Mouse (Mus musculus) layer of hippocampus, adult 9-10 months (tissue): ENCODE measurements at regions not wholly inside any gene's neighbourhood (a gene's known extent, or its start where the extent isn't known, plus 50 kb on each side); places are given as distances from the start of the nearest gene placed in this dataset.

Experiments used
- DNase-seq: peaks from one replicate; pipeline ENCODE4 v3.0.0; 2022; ENCODE audit warnings: low spot score

- no peak for DNase-seq
These were observed 395.1 kb downstream of the H2al1j start for GRCm38 (mm10) chrX:11722730-11723129.

GRCm38 (mm10) chrX:11724718-11725117, 397.1 kb downstream of the H2al1j start:
- DNase-seq = no peak

- no peak for DNase-seq
These were observed 399.1 kb downstream of the H2al1j start for GRCm38 (mm10) chrX:11726524-11727231.

DNA sequence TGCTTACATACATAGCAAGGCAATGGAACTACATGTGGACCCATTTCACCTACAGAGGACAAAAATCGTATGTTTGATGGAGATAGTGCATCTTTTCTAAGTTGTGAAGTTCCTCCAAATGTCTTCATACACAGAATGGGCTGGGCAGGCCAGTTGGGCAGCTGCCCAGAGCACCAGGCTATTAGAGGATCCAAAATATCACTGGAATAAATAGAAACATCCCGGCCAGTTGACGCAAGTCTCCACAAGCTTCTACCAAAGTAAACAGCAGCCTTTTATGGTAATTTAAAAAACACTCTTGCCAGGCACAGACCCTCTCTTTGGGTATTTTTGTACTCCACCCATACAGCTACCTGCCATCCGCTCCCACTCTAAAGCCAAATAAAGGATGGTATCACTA, 400.9 kb downstream of the H2al1j start:
- no peak for DNase-seq

GRCm38 (mm10) chrX:11729992-11730391, 402.4 kb downstream of the H2al1j start:
- no peak for DNase-seq

- DNase-seq = no peak
These were observed 404.7 kb downstream of the H2al1j start for GRCm38 (mm10) chrX:11732371-11732770.

DNA sequence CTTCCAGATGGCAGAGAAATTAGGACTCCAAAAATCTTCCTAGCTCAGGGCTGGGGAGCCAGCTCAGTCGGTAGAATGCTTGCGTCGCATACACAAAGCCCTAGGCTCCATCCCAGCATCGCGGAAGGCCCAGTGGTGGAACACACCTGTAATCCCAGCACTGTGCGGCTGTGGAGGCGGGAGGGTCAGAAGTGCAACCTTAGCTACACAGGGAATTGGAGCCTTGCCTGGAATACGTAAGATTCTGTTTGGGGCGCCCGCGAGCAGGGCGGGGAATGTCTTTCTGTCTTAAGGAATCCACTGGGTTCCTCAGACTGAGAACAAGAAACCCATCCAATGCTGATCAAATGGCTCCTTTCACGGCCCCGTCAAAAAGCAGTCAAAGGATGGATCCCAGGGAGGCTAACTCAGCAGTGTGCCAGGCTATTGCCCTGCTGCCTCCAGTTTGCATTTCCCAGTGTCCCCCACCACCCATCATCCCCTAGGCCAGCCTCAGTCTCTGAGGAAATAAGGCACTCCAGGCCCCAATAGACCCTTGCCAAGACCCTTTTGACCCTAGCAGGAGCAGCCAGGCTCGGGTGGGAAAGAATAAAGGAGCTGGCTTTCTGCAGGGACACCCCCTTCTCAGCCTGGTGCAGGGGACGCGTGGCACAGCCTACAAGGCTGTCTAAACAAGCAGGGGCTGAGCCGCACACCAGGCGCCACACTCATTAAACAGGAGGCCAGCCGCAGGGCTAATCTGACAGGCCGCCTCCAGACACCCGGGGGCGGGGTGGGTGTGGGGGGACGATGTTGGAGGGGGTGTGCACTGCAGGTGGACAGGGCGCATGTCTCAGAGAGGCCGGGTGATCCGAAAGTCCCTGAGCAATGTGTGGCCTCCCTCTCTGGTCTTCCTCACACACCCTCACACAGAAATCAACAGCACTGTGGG, 407.1 kb downstream of the H2al1j start:
- DNase-seq = no peak

DNA sequence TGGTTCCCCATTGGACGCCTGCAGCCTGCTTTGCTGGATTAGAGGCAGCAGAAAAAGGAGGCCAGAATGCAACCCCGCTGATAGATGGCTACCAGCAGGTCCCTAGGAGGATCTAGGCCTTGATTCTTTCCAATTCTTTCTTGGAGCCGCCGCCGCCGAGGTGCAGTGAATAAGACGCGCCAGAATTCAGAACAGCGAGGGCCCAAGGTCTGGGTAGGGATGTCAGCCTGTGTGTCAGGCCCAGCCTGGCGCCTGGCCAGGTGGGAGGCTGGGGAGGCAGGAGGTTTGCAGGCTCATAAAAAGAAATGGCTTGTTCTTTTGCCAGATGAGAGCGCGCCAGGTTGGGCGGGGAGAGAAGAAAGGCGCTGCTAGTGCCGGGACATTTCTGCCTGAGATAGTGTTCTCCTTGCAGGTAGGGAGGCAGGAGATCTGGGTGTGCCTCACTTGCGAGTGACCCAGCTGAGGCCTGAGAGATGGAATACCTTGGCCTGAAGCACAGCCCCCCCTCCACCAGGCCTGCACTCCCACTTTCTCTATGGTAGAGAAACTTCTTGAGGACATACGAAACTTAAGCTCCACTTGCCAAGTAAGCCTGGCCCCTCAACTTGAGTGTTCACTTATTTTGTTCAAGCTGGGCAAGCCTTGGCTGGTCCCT, 408.0 kb downstream of the H2al1j start:
- no peak for DNase-seq

DNA sequence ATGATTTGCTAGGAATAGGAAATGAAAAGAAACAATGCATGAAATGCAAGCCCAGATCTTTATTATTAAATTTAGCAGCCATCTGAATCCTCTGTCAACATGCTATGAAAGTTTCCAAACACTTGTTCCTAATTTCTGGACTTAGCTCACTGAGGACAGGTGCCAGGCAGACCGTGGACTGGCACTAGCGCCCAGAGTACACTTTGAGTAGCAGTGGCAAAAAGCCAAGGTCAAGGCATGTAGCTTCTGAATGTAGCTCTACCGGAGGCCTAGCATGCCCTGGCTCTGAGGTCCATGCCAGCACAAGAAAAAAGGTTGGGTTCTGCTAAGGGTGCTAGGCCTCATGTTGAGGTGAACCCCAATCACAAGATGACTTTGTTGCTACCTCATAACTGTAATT, 408.9 kb downstream of the H2al1j start:
- DNase-seq = no peak

DNA sequence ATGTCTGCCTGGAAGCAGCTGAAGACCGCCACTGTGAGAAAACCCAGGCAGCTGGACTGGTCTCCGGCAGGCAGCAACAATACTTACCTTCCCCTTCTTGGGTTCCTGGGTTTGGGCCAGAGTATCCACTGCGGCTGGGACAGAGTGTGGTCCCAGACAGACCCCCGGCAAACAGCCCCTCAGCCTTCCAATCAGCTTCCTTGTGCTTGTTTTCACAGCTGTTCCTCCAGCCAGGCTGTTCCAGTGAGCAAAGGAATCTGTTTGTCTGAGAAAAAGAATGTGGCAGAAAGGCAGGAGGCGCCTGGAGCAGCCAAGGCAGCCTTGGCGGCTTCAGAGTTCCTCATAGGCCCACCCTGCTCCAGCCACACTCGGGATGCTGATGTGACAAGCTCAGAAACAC, 411.9 kb downstream of the H2al1j start:
- no peak for DNase-seq

DNA sequence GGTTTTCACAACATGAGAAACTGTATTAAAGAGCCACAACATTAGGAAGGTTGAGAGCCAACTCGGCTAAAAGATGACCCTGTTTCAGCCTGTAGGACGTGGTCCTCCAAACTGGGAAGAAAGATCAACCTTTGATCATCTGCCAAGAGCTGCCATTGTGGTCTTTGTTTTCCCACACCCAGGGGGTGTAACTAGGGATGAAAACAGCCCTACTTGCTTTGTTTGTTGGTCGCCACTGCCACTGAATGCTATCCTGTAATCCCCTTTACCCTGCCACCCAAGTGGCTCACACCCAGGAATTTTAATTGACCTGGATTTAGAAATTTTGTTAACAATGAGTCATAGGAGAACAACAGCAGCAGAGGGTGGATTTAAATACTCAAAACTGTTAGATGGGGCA, 414.2 kb downstream of the Bcor start:
- no peak for DNase-seq

GRCm38 (mm10) chrX:11747386-11748121, 412.6 kb downstream of the Bcor start:
- no peak for DNase-seq

- DNase-seq = no peak
These were observed 411.9 kb downstream of the Bcor start for GRCm38 (mm10) chrX:11748278-11748677.

DNA sequence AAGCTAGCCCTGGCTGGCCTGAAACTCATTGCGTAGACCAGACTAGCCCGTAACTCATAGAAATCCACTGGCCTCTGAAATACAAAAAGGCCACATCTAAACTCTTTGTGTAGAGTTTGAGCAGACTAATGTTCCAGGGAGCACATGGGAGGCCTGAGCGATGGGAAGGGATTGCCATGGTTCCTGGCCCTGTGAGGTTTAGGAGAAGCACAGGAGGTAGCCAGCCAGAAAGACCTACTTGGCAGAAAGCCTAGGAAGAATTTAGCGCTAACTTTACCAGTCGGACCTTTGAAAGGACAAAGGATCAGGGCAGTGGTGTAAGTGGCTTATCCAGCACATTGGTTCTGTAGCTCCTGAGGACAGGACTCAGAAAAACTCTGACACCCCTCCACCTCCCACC, 407.6 kb downstream of the Bcor start:
- DNase-seq = no peak

GRCm38 (mm10) chrX:11752973-11753590, 407.1 kb downstream of the Bcor start:
- DNase-seq = no peak

DNA sequence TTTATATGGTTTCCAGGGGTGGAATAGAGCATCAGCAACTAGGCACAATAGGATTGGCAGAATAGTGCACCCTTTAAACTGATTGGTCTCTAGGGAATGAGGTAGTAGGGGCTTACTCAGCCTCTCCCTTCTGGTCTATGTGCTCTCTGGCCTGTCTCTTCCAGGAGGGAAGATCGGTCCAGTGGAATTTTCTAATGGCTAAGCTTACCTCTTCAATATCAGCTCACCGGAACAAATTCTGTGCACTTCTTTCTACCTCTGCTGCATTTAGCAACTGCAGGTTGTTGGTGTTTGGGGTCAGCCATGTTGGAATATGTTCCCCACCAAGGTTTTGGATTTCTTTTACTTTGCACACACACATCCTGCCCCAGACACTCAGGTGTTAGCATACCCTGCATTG, 405.1 kb downstream of the Bcor start:
- DNase-seq = no peak

DNA sequence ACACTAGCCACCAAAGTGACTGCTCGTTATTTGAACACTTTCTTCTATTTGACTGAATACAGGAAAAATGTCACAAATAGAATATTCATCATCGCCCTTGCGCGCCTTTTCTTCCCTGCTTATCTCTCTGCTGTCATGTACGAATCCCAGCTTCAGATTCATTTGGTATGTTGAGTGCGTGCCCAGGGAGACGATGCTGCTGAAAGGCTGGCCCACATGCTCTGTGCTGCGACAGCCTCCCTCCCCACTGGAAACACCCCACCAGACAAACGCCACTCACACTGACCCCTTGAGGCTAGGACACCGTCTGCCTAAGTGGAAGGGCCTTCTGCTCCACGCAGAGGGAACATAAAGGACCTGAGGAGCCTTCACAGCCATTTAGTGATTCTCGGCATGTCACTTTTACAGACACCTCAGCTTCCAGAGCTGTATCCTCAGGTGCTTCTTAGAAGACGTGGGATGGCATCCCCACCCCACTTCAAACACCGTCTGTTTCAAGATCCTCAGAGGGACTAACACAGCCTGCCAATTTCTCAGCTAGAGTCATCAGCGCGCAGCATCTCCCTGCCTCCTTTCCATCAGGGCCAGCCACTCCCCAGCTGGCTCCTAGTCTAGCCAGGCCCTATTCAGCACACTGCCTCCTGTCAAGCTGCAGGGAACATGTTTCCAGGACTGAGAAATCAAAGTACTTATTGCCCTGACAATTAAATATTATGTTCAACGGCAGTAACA, 396.6 kb downstream of the Bcor start:
- no peak for DNase-seq

DNA sequence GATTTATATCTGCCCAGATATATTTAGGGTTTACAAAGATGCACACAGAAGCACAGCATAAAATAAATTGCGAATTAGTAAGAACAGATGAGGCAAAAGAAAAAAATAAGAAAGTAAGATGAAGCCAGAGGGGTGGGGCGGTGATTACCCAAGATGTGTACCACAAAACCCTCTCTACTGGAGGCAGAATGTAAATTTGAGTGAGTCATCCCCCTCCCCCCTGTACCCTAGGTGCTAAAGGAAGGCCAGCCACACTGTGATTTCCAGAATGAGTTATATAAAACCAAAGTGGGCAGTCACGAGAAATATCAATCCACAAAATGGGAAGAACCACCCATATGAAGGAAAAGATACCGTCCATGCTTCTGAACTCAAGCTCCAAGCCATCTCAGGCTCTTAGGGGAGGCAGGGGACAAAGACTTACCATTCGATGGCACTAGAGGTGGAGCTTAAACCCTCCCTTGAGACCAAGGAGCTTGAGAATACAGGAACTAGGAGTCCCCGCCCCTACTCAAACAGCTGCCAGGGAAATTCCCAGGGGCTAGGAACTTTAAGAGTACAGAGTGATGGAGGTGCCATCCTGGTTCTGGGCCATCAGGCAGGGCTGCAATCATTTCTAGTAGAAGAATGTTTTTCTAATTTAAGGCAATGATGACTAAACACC, 383.8 kb downstream of the Bcor start:
- DNase-seq = no peak

- no peak for DNase-seq
These were observed 365.1 kb downstream of the Bcor start for GRCm38 (mm10) chrX:11795010-11795409.

DNA sequence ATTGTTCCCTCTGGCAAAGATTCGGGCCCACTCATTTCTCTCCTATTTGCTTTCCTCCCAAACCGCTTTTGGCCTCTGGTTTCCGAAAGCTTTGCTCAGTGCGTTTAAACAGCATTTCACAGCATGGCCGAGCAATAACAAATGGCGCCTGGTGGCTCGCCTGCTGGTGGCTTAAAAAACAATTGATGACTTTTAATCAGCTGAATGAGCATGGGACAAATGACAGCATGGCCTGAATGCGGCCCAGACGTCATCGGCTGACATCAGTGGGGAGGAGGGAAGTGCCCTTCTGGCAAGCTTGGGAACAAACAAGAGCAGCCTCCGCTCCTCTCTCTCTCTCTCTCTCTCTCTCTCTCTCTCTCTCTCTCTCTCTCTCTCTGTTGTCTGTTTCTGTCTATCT, 362.3 kb downstream of the Bcor start:
- DNase-seq = no peak
